Mouse (Mus musculus) forebrain, embryonic 16.5 days (tissue): Measurements from ENCODE around the gene Ints14. TPM values are rescaled to one million over a fixed set of nuclear protein-coding genes. Genes with fewer than 3 reads are reported as not detected.
"Not testable (repeated sequence)": the region's sequence is repeated elsewhere in the genome, so short reads cannot be mapped to it uniquely, and the experiment has no call there.

Experiments
- ATAC-seq: fragments of 200-750 bp; cut with Nextera tagmentation; 2 replicates; pipeline ENCODE4 v1.8.0; 2017; ENCODE audit warnings: mild to moderate bottlenecking, moderate library complexity
- H3K27ac ChIP-seq: fragments of 300-500 bp; sonication (generic); 2 replicates; pipeline ENCODE4 v1.5.1; 2014; ENCODE audit warnings: low read length, control low read depth
- H3K27me3 ChIP-seq: fragments of 300-500 bp; sonication (generic); replicated peaks from 2 replicates; pipeline ENCODE4 v1.6.1; 2014; ENCODE audit warnings: low read length; ENCODE audit not compliant: control insufficient read depth, insufficient read depth
- H3K36me3 ChIP-seq: fragments of 300-500 bp; sonication (generic); 2 replicates; pipeline ENCODE4 v1.6.1; 2014; ENCODE audit not compliant: control insufficient read depth, insufficient read depth
- H3K4me1 ChIP-seq: fragments of 300-500 bp; sonication (generic); replicated peaks from 2 replicates; pipeline ENCODE4 v1.6.1; 2014; ENCODE audit warnings: low read length; ENCODE audit not compliant: control insufficient read depth, insufficient read depth
- H3K4me2 ChIP-seq: fragments of 300-500 bp; sonication (generic); 2 replicates; pipeline ENCODE4 v1.6.1; 2014; ENCODE audit warnings: mild to moderate bottlenecking, low read length, control low read depth
- H3K4me3 ChIP-seq: fragments of 300-500 bp; sonication (generic); replicated peaks from 2 replicates; pipeline ENCODE4 v1.5.1; 2014; ENCODE audit warnings: mild to moderate bottlenecking, low read length, control low read depth
- H3K9ac ChIP-seq: fragments of 300-500 bp; sonication (generic); replicated peaks from 2 replicates; pipeline ENCODE4 v1.6.1; 2014; ENCODE audit warnings: low read depth, low read length, control low read depth
- H3K9me3 ChIP-seq: fragments of 300-500 bp; sonication (generic); 2 replicates; pipeline ENCODE4 v1.6.1; 2016; ENCODE audit warnings: low read length; ENCODE audit not compliant: control insufficient read depth
- WGBS: fragments of 180-500 bp; shearing (Covaris S2); extraction: QIAGEN DNeasy Blood & Tissue Kit; methylation state at CpG from one replicate; pipeline ENCODE4 v1.1.7; 2014; 5-methylcytosine and 5-hydroxymethylcytosine counted together
- polyA plus RNA-seq: library from polyadenylated mRNA; unstranded; fragments of >200 nt; fragmentation: Nextera tagmentation; extraction: Ambion mirVana; gene quantifications from 2 replicates; pipeline ENCODE4 v1.2.1, GENCODE M21; 2015

Ints14 gene
- polyA plus RNA-seq, 1 experiment from 2014 or later = 43.2 TPM

DNA sequence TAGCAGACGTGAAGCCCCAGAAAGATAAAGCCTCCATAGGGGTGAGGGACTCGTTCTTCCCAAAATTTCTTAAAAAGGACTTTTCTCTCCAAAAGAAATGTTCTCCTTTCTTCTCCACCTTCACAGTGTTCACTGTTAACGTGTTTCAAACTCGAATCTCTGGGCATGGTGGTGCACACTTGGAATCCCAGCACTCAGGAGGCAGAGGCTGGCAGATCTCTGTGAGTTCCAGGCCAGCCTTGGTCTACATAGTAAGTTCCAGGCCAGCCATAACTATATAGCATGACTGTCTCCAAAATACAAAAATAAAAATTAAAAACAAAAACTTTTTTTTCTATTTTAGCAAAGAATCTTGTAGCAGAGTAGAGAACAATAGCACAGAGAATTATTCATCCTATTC, 59.4 kb downstream of the Ints14 start:
- H3K9me3 ChIP-seq = no peaks in the 10 kb centered on the region
- 0 out of 2 replicates have a peak overlapping the region, but pooled peaks have one; percentile 9 for H3K9ac ChIP-seq
- no peaks in the 10 kb centered on the region; the same call in 1 of the 2 replicates for H3K27me3 ChIP-seq
- H3K36me3 ChIP-seq = no peaks in the 10 kb centered on the region
- H3K4me1 ChIP-seq = peaks cover 60% of the 10 kb centered on the region
- no peak overlapping the region for H3K27ac ChIP-seq
- 66% methylated on average over 4 of the region's 4 CpGs for WGBS
- ATAC-seq = no peak
- peak overlapping the region; percentile 58 for H3K4me2 ChIP-seq
- peak overlapping the region; percentile 100 for H3K4me3 ChIP-seq

DNA sequence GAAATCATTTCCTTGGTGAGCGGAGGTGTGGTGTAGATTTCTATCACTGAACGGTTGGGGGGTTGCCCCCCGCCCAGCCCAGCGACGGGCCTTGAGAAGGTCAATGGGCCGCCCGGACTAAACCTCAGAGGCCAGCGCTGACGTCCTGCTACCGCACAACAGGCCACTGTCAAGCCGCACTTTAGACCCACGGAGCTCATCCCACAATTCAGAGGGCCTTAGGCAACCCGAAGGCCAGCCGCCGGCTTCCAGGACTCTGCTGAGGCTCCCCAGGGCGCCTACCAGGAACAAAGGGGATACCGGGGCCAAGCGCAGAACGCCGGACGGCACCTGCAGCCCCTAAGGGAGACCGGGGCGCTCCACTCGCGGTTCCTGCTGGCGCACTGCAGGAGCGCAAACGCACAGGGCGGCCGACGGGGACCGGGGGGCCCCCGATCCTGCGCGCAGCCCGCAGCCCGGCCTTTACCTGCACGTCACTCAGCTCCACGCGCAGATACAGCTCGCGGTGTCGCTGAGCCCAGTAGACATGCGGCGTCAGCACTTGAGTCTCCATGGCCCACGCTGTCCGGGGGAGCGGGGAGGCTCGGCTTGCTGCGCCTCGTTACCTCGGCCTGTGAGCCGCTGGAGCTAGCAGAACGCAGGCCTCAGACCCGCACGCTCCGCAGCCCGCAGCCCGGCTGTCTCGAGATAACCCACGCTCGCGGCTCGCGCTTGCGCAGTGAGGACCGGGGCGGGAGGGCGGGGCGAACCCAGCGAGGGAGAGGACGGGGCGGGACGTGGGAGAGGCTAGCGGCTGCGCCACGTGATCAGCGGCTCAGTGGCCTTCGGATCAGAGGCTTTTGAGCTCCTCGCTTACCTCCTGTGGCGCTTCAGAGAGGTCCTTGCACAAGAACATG, 60.5 kb downstream of the Ints14 start, which contains the start of gene Hacd3:
TSS of gene Hacd3 (minus strand) at position 703 of the 896 bp plus-strand sequence.
- peak; percentile 97 for ATAC-seq
- Histone ChIP-seq H3K9ac (peak within 1 kb of the TSS; percentile 99), H3K4me2 (peak within 1 kb of the TSS; percentile 58), H3K9me3 (no peaks in the 10 kb centered on the region), H3K4me3 (peak within 1 kb of the TSS; percentile 100), H3K27ac (peak within 1 kb of the TSS; percentile 93), H3K4me1 (peaks cover 49% of the 10 kb centered on the region), H3K27me3 (no peaks in the 10 kb centered on the region; the same call in 1 of the 2 replicates), H3K36me3 (no peaks in the 10 kb centered on the region)
- 1% methylated on average over 73 of the region's 81 CpGs for WGBS

DNA sequence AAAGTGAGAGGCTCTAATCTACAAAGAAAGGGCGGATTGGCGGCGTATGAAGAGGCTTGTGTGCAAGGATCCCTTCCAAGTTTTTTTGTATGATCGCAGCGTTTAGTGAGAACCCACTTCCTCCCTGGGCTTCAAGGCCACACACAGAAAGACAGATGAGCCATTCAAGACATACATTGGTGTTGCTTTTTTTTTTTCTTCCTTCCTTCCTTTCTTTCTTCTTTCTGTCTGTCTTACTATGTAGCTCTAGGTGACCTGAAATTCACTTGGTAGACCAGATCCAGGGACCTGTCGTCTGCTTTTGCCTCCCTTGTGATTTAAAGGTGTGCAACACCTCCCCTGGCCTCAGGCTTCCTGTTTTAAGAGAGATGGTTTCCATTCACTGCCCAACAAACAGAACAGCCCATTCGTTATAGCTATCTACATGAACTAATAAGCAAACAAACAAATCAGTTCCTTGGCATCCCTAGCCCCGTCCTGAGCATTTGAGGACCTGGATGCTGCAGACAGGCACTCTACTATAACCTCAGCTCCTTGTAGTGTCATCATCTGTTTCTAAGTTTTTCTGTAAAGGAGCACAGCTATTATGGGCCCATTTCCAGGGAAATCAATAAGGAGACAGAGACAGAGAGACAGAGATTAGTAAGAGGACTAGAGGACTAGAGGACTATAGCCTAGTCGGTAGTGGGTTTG, 61.3 kb downstream of the Ints14 start:
- Histone ChIP-seq H3K4me3 (peak overlapping the region; percentile 100), H3K4me2 (peak overlapping the region; percentile 58), H3K4me1 (peaks cover 41% of the 10 kb centered on the region), H3K36me3 (no peaks in the 10 kb centered on the region), H3K9me3 (no peaks in the 10 kb centered on the region), H3K27ac (peak overlapping the region; percentile 93), H3K27me3 (no peaks in the 10 kb centered on the region; the same call in 1 of the 2 replicates), H3K9ac (peak overlapping the region; percentile 99)
- ATAC-seq = peak; percentile 43; the same call in 1 of the 2 replicates
- WGBS = 16% methylated on average over 9 of the region's 9 CpGs

DNA sequence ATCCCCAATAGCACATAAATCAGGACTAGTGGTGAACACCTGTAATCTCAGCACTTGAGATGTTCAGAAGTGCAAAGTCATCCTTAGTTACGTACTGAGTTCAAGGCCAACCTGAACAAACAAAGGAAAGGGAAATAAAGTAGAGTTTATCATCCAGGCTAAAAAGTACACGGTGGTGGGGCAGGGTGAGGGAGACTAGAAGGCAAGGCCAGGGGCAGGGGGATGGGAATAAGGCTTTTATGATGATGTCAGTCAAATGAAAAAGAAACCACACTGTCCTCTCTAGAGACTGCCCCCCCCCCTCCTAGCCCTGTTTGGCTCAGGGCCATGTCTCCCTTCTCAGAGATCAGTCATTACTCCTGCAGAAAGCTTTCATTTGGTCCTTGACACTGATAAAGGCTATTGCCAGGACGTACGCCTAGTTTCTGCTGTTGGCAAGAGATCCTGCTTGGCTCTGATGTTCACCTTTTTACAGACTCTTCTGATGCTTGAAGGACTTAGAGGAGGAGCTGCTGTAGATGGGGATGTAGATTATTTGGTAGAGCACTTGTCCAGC, 62.0 kb downstream of the Ints14 start:
- no peak for ATAC-seq
- H3K27ac ChIP-seq = no peak overlapping the region
- H3K27me3 ChIP-seq = no peaks in the 10 kb centered on the region; the same call in 1 of the 2 replicates
- 53% methylated on average over 4 of the region's 4 CpGs for WGBS
- H3K4me2 ChIP-seq = no peak overlapping the region
- no peak overlapping the region for H3K4me3 ChIP-seq
- no peak overlapping the region for H3K9ac ChIP-seq
- no peaks in the 10 kb centered on the region for H3K9me3 ChIP-seq
- peaks cover 37% of the 10 kb centered on the region for H3K4me1 ChIP-seq
- H3K36me3 ChIP-seq = no peaks in the 10 kb centered on the region

DNA sequence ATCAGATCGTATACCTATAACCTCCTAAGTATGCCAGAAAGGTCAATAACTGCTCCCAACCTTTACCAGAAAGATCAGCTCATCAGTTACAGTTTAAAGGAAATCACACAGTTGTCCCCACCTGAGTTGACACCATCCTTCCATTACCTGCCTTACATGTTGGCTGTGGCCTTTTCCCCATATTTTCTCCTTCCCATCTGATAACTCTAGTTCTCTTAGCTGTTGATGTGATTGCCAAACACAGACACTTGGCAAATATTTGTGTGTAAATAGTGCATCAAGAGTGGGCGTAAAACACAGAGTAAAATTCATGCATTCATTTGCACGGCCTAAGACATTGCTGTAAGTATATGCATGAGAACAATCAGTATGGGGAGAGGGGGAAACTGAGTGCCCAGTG, 62.7 kb downstream of the Ints14 start:
- no peak for ATAC-seq
- 92% methylated on average over 3 of the region's 3 CpGs for WGBS
- Histone ChIP-seq H3K27ac (no peak overlapping the region), H3K27me3 (no peaks in the 10 kb centered on the region; the same call in 1 of the 2 replicates), H3K9me3 (no peaks in the 10 kb centered on the region), H3K4me3 (no peak overlapping the region), H3K4me2 (no peak overlapping the region), H3K9ac (no peak overlapping the region), H3K4me1 (peaks cover 29% of the 10 kb centered on the region), H3K36me3 (no peaks in the 10 kb centered on the region)

DNA sequence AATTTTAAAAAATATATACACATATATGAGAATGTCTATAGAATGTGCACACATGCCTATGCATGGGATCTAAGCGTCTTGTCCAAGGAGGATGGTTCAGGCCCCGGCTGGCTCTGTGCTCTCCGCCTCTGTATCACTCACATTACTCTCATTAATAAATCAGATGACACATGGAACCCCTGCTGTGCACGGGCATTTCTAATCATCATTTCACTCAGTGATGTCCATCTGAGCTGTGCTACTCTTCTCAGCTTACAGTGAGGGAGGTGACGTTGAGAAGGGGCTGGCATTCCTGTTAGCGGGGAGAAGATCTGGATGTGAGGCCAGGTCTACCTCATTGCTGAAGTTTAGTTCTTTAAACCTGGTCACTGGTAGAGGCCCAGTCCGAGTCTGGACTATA, 66.5 kb downstream of the Ints14 start:
- 83% methylated on average over 7 of the region's 7 CpGs for WGBS
- H3K4me2 ChIP-seq = no peak overlapping the region
- no peaks in the 10 kb centered on the region; the same call in 1 of the 2 replicates for H3K27me3 ChIP-seq
- peaks cover 4% of the 10 kb centered on the region for H3K4me1 ChIP-seq
- no peak for ATAC-seq
- H3K36me3 ChIP-seq = no peaks in the 10 kb centered on the region
- no peak overlapping the region for H3K27ac ChIP-seq
- no peak overlapping the region for H3K4me3 ChIP-seq
- H3K9me3 ChIP-seq = no peaks in the 10 kb centered on the region
- H3K9ac ChIP-seq = no peak overlapping the region

DNA sequence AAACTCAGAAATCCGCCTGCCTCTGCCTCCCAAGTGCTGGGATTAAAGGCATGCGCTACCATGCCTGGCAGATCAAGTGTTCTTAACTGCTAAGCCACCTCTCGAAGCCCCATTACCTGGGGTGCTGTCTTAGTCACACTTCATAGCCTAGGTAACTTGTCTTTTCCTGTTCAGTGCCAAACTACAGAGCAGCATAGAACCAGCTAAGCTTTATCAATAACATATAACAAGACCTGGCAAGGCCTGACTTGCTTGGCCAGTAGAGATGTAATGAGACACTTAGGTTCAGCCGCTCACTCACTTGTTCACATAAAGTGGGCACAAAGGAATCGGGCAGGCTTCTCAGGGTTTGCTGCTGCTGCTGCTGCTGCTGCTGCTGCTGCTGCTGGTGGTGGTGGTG, 67.6 kb downstream of the Ints14 start:
- no peak for ATAC-seq

DNA sequence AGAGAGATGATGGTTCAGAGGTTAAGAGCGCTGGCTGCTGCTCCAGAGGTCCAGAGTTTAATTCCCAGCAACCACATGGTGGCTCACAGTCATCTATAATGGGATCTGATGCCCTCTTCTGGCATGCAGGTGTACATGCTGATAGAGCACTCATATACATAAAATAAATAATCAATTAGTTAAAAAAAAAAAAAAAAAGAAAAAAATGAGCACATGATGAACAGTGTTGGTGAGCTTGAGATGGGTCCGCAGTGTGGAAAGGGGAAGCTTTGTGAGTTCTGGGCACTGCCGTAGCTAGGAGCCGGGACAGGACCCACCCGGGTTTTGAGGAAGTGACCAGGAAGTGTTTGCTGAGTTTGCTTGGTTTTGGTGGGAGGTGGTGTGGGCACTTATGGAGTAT, 70.7 kb downstream of the Ints14 start:
- not testable (repeated sequence) for H3K9ac ChIP-seq, ATAC-seq, H3K36me3 ChIP-seq, H3K4me2 ChIP-seq, H3K27me3 ChIP-seq, H3K4me3 ChIP-seq, H3K4me1 ChIP-seq, H3K9me3 ChIP-seq, H3K27ac ChIP-seq
- 74% methylated on average over 5 of the region's 5 CpGs for WGBS

More for the DNA sequence above, 67.6 kb downstream of the Ints14 start:
- Histone ChIP-seq H3K27ac (no peak overlapping the region), H3K4me1 (peaks cover 5% of the 10 kb centered on the region), H3K9me3 (no peaks in the 10 kb centered on the region), H3K4me3 (no peak overlapping the region), H3K9ac (no peak overlapping the region), H3K4me2 (no peak overlapping the region), H3K36me3 (no peaks in the 10 kb centered on the region), H3K27me3 (no peaks in the 10 kb centered on the region; the same call in 1 of the 2 replicates)
- 94% methylated on average over 5 of the region's 5 CpGs for WGBS

DNA sequence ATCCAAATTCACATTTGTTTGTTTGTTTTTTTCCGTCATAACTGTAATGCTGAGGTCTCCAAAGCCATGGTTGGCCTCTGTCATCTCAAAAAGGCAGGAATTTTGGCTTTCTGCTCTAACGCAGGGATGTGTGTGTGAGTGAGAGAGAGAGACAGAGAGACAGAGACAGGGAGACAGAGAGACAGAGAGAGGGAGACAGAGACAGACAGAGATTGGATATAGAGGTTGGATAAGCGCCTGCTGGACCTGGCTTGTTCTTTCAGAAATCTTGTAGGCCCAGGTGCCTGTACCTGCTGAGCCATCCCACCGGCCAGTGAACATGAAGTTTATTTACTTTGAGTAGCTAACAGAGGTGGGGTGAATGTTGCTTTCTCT, 71.2 kb downstream of the Ints14 start:
- Histone ChIP-seq H3K4me2 (no peak overlapping the region), H3K9ac (no peak overlapping the region)
- 37% methylated on average over 4 of the region's 4 CpGs for WGBS

More for the DNA sequence above, 71.2 kb downstream of the Ints14 start:
- no peak for ATAC-seq
- Histone ChIP-seq H3K4me3 (no peak overlapping the region; the same call in 1 of the 2 replicates), H3K9me3 (no peaks in the 10 kb centered on the region), H3K27me3 (no peaks in the 10 kb centered on the region), H3K36me3 (no peaks in the 10 kb centered on the region), H3K4me1 (peaks cover 12% of the 10 kb centered on the region), H3K27ac (no peak overlapping the region)
